Mouse (Mus musculus) hindbrain, embryonic 16.5 days (tissue): ENCODE data around the gene Fer. TPM values are rescaled to one million over a fixed set of nuclear protein-coding genes. Genes with fewer than 3 reads are reported as not detected.
A peak's percentile ranks its signal among the peaks of the same experiment; 100 is the strongest.

Source experiments
- ATAC-seq: fragments of 200-750 bp; cut with Nextera tagmentation; 2 replicates; pipeline ENCODE4 v1.8.0; 2017; ENCODE audit warnings: moderate TSS enrichment, moderate library complexity
- H3K27ac ChIP-seq: fragments of 300-500 bp; sonication (generic); 2 replicates; pipeline ENCODE4 v1.5.1; 2014; ENCODE audit warnings: low read depth, mild to moderate bottlenecking, control low read depth, low read length, moderate library complexity
- H3K27me3 ChIP-seq: fragments of 300-500 bp; sonication (generic); replicated peaks from 2 replicates; pipeline ENCODE4 v1.6.1; 2014; ENCODE audit warnings: low read length; ENCODE audit not compliant: control insufficient read depth, insufficient read depth
- H3K36me3 ChIP-seq: fragments of 300-500 bp; sonication (generic); 2 replicates; pipeline ENCODE4 v1.6.1; 2014; ENCODE audit warnings: mild to moderate bottlenecking, low read length, moderate library complexity, mixed read lengths; ENCODE audit not compliant: control insufficient read depth, insufficient read depth
- H3K4me1 ChIP-seq: fragments of 300-500 bp; sonication (generic); 2 replicates; pipeline ENCODE4 v1.6.1; 2014; ENCODE audit warnings: low read depth, low read length; ENCODE audit not compliant: control insufficient read depth, insufficient read depth
- H3K4me2 ChIP-seq: fragments of 300-500 bp; sonication (generic); 2 replicates; pipeline ENCODE4 v1.6.1; 2014; ENCODE audit warnings: mild to moderate bottlenecking, low read length, control low read depth, moderate library complexity
- H3K4me3 ChIP-seq: fragments of 300-500 bp; sonication (generic); 2 replicates; pipeline ENCODE4 v1.5.1; 2014; ENCODE audit warnings: mild to moderate bottlenecking, low read length, control low read depth, moderate library complexity
- H3K9ac ChIP-seq: fragments of 300-500 bp; sonication (generic); 2 replicates; pipeline ENCODE4 v1.6.1; 2014; ENCODE audit warnings: low read depth, mild to moderate bottlenecking, control low read depth, low read length, moderate library complexity
- H3K9me3 ChIP-seq: fragments of 300-500 bp; sonication (generic); 2 replicates; pipeline ENCODE4 v1.6.1; 2014; ENCODE audit warnings: mild to moderate bottlenecking, low read length, moderate library complexity; ENCODE audit not compliant: control insufficient read depth
- WGBS: fragments of 180-500 bp; shearing (Covaris S2); extraction: QIAGEN DNeasy Blood & Tissue Kit; methylation state at CpG from one replicate; pipeline ENCODE4 v1.1.7; 2014; 5-methylcytosine and 5-hydroxymethylcytosine counted together
- polyA plus RNA-seq: library from polyadenylated mRNA; unstranded; fragments of >200 nt; fragmentation: Nextera tagmentation; extraction: Ambion mirVana; gene quantifications from 2 replicates; pipeline ENCODE4 v1.2.1, GENCODE M21; 2015

The Fer gene
- polyA plus RNA-seq, result 33.4 and 35.9 TPM in 2 replicates

DNA sequence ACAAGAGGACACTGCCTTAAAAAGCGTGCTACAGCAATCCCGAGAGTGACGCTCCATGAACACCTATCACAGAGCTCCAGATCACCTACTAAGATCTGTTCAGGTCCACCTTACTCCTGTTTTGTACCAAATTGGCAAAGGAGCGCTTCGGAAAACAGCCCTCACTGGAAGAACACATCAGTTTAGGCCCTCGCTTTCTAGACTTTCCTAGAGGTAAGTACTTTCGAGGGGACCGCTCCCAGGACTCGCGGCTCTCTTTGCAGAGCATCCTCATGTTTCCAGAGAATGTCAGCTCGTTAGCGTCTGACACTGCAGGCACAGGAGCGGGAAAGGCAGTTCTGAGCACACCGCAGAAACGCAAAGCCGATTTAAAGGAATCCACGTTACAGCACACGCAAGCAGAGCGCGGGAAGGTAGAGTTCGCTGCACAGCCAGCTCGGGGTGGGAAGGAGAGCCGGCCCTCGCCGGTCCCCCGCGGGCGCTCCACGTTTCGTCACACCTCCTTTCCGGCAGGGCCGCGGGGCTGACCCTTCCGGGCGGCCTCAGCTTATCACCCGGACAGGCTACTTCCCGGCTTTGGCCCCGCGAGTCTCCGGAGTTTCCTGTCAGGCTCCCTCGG lies at the start of gene Fer:
TSS of gene Fer (plus strand) at position 51 of the 619 bp plus-strand sequence.
- Histone ChIP-seq H3K9me3 (no peaks in the 10 kb centered on the region), H3K4me2 (peak within 1 kb of the TSS; percentile 88), H3K4me1 (no peaks in the 10 kb centered on the region; the same call in 1 of the 2 replicates), H3K4me3 (peak within 1 kb of the TSS; percentile 99), H3K27ac (peak within 1 kb of the TSS; percentile 95), H3K36me3 (no peaks in the 10 kb centered on the region), H3K9ac (peak within 1 kb of the TSS; percentile 96), H3K27me3 (no peaks in the 10 kb centered on the region)
- no peak for ATAC-seq
- WGBS, result under 1% methylated on average over 37 of the region's 41 CpGs

DNA sequence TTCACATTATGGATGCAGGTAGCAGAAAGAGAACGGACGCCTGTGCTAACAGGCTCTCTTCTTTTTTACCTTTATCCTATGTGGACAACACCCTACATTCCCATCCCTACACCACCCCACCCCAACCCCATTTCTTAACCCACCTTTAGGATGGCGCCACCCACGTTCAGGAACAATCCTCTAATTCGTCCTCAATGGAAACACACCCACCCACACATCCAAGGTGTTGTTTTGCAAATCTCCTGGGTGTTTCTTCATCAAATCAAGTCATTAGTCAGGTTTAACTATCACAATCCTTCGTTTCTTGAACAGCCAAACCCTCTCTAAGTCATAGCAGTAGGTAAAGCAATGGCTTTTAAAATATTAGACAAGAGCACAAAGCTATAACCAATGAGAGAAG lies 49.3 kb upstream of the Fer start:
- no peak for ATAC-seq
- WGBS, result 85% methylated on average over 6 of the region's 6 CpGs

DNA sequence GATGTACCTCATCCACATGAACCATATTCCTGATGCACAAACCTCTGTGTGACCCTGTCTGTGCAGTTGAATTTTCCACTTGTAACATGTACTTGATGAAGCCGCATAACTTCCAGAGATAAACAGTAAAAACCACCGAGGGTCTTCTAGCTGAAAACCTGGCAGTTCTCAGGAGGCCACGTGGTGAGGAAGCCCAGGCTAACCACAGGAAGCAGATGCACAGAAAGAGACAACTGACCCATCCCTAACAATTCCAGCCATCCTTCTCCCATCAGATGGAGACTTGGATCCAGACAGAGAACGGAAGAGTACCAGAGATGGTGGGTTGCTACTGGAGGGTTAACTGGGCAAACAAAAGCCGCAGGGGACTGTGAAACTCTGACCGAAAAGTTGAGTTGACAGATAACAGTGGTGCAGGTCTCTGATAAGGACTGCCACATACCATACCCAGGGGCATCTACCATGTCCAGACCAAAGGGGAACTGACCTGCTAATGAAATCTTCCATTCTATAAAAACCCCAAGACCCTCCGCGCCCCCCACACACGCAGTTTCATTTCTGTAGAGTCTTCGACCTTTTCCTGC lies 44.3 kb upstream of the Fer start:
- H3K9me3 ChIP-seq, result no peaks in the 10 kb centered on the region
- no peak for ATAC-seq
- no peaks in the 10 kb centered on the region for H3K27me3 ChIP-seq
- no peak overlapping the region for H3K9ac ChIP-seq
- H3K4me1 ChIP-seq, result no peaks in the 10 kb centered on the region
- no peaks in the 10 kb centered on the region for H3K36me3 ChIP-seq
- 92% methylated on average over 10 of the region's 10 CpGs for WGBS
- H3K27ac ChIP-seq, result no peak overlapping the region
- H3K4me2 ChIP-seq, result no peak overlapping the region
- H3K4me3 ChIP-seq, result no peak overlapping the region

More for the DNA sequence above, 49.3 kb upstream of the Fer start:
- Histone ChIP-seq H3K9me3 (no peaks in the 10 kb centered on the region), H3K36me3 (no peaks in the 10 kb centered on the region), H3K4me1 (peaks cover 1% of the 10 kb centered on the region; the same call in 1 of the 2 replicates), H3K4me2 (no peak overlapping the region), H3K27ac (no peak overlapping the region), H3K4me3 (no peak overlapping the region), H3K27me3 (no peaks in the 10 kb centered on the region), H3K9ac (no peak overlapping the region)

DNA sequence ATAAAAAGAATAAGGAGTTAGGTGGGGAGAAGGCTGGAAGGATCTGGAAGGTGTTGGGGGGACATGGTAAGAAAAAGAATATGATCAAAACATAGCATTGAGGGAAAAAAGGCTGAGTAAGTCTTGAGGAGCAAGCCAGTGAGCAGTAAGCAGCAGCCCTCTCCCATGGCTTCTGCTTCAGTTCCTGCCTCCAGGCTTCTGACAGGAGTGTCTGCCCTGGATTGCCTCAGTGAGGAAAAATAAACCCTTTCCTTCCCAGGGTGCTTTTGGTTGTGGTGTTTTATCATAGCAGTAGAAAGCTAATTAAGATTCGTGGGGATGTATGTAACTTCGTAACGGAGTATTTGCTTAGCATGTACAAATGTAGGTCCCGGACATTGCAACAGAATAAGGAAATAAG lies 38.7 kb upstream of the Fer start:
- no peaks in the 10 kb centered on the region for H3K4me1 ChIP-seq
- WGBS, result 92% methylated on average over 4 of the region's 4 CpGs
- no peak for ATAC-seq
- no peak overlapping the region for H3K4me3 ChIP-seq
- no peaks in the 10 kb centered on the region for H3K9me3 ChIP-seq
- no peaks in the 10 kb centered on the region for H3K36me3 ChIP-seq
- H3K4me2 ChIP-seq, result no peak overlapping the region
- no peak overlapping the region for H3K27ac ChIP-seq
- no peaks in the 10 kb centered on the region for H3K27me3 ChIP-seq
- H3K9ac ChIP-seq, result no peak overlapping the region

DNA sequence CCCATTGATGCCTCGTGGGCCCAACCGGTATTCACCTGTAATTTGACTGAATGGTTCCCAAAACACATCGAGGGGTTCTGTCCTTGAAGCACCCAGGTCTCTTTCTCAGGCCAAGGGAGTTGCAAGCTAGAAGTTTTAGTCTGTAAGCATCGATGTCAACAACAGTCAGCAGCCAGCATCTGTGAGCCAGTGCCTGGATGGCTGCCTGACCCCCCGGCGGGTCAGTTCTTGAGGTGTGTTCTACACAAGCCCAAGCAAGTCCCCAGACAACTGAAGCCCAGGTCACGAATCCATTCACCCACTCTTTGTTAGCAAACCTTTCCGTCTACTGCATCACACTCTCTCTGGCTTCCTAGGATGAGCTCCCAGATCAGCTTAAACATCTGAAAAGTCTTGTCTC lies 36.7 kb upstream of the Fer start:
- Histone ChIP-seq H3K4me3 (no peak overlapping the region), H3K4me2 (no peak overlapping the region), H3K27me3 (no peaks in the 10 kb centered on the region), H3K4me1 (no peaks in the 10 kb centered on the region), H3K27ac (no peak overlapping the region), H3K9me3 (no peaks in the 10 kb centered on the region), H3K36me3 (no peaks in the 10 kb centered on the region), H3K9ac (no peak overlapping the region)
- no peak for ATAC-seq
- WGBS, result 86% methylated on average over 8 of the region's 8 CpGs

DNA sequence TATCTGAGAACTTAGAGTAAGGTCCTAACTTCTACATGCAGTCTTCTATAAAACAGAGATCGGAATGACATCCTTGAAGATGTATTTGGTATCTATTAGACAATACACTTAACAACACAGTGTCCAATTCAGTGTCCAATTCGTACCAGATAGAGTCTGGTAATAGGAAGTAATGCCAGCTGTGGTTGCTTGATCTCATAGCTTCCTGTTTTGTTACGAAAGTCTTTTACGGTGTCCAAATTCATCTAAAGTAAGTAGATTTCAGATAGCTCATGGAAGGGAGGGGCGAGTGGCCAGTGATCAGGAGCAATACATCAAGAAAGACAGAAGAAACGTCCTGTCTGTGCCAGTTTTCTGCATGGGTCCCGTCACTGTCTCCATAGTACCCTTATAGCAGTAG lies 36.1 kb upstream of the Fer start:
- no peak overlapping the region for H3K27ac ChIP-seq
- no peak for ATAC-seq
- no peak overlapping the region for H3K9ac ChIP-seq
- no peaks in the 10 kb centered on the region for H3K27me3 ChIP-seq
- 84% methylated on average over 7 of the region's 7 CpGs for WGBS
- no peak overlapping the region for H3K4me2 ChIP-seq
- H3K4me1 ChIP-seq, result no peaks in the 10 kb centered on the region
- H3K9me3 ChIP-seq, result no peaks in the 10 kb centered on the region
- no peak overlapping the region for H3K4me3 ChIP-seq
- no peaks in the 10 kb centered on the region for H3K36me3 ChIP-seq

DNA sequence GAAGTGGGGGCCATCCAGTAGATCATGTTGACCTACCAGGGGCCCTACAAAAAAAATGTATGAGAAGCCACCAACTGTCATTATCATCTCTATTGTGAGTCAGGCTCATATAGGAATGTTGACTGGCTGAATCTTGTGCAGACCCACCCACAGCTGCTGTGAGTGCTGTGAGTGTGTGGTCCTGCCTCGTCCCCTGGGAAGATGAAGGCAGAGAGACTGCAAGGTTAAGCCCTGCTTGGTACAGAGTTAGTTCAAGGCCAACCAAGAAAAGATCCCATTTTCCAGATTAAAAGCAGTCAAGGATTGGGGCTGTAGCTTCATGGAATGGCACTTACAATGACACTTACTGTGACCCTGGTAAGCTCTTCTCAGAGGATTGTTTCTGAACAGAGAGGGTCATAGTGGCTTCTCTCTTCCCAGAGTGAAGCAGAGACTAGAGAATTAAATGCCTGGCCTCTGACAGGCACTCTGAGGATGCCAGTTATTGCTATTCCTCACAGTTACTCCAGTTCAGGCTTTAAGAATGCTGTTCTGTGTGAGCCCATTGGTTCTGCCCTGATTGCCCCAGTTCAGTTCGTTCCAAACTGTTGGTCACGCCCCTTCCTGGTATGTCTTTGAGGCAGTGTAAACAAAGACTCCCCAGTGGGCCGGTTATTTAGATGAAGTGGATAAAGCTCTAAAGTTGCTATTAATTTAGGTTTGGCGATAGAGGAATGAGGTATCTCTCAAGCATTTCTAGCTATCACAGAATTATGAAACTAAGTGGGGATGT lies 34.1 kb upstream of the Fer start:
- 51% methylated on average over 5 of the region's 5 CpGs for WGBS
- no peaks in the 10 kb centered on the region for H3K36me3 ChIP-seq
- H3K4me1 ChIP-seq, result no peaks in the 10 kb centered on the region
- no peak overlapping the region for H3K4me3 ChIP-seq
- no peak overlapping the region for H3K9ac ChIP-seq
- ATAC-seq, result no peak
- H3K4me2 ChIP-seq, result no peak overlapping the region
- no peaks in the 10 kb centered on the region for H3K27me3 ChIP-seq
- H3K27ac ChIP-seq, result no peak overlapping the region
- no peaks in the 10 kb centered on the region for H3K9me3 ChIP-seq

DNA sequence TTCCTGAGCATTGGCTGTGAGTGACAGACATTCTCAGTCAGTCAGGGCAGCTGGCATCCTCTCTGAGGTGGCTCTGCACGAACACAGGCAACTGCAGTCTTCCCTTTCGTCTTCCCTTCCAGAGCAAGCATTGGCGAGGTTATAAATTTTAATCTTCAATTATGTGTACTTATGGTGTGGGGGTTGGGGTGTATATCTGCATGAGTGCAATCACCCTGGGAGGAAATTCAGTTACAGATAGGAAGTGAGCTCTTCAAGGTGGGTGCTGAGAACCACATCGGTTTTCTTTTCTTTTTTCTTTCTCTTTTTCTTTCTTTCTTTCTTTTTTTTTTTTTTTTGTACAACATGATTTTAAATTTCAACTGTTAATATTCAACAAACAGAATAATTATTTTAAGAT lies 31.3 kb upstream of the Fer start:
- WGBS, result 68% methylated on average over 4 of the region's 4 CpGs
- no peaks in the 10 kb centered on the region for H3K27me3 ChIP-seq
- no peaks in the 10 kb centered on the region for H3K9me3 ChIP-seq
- no peak for ATAC-seq
- no peaks in the 10 kb centered on the region for H3K4me1 ChIP-seq
- H3K9ac ChIP-seq, result no peak overlapping the region
- H3K4me3 ChIP-seq, result no peak overlapping the region
- no peak overlapping the region for H3K27ac ChIP-seq
- H3K36me3 ChIP-seq, result no peaks in the 10 kb centered on the region
- H3K4me2 ChIP-seq, result no peak overlapping the region

DNA sequence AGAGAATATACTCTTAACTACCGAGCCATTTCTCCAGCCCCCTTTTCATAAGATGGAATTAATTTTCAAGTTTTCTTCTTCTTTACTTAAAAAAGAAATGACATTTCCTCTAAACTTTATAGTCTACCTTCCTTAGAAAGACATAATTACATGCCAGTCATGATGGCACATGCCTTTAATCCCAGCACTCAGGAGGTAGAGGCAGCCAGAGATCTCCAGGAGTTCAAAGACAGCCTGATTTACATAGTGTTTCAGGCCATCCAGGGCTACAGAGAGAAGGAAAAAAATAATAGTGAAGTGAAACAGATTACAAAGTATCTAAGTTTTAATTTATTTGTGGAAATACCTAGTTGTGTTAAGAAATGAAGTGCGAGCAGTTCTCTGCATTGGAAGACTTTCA lies 26.6 kb upstream of the Fer start:
- no peak for ATAC-seq
- Histone ChIP-seq H3K4me3 (no peak overlapping the region), H3K9me3 (no peaks in the 10 kb centered on the region), H3K4me2 (no peak overlapping the region), H3K36me3 (no peaks in the 10 kb centered on the region), H3K27me3 (no peaks in the 10 kb centered on the region), H3K9ac (no peak overlapping the region), H3K27ac (no peak overlapping the region), H3K4me1 (no peaks in the 10 kb centered on the region)
- 88% methylated on average over 2 of the region's 2 CpGs for WGBS
